Mouse (Mus musculus) embryonic facial prominence, embryonic 11.5 days (tissue): ENCODE data around the gene Cth. TPM values are rescaled to one million over a fixed set of nuclear protein-coding genes. Genes with fewer than 3 reads are reported as not detected.

ENCODE experiments used
- ATAC-seq: fragments of 200-750 bp; cut with Nextera tagmentation; replicated peaks from 2 replicates; pipeline ENCODE4 v1.8.0; 2017; ENCODE audit warnings: low read depth; ENCODE audit not compliant: insufficient number of reproducible peaks, low FRiP score, low TSS enrichment
- DNase-seq: peaks from one replicate; pipeline ENCODE4 v3.0.0-alpha.2; 2015; ENCODE audit warnings: low spot score
- H3K27ac ChIP-seq: fragments of 300-500 bp; sonication (generic); replicated peaks from 2 replicates; pipeline ENCODE4 v1.5.1; 2014; ENCODE audit warnings: mild to moderate bottlenecking, low read depth, low read length, control low read depth
- H3K27me3 ChIP-seq: fragments of 300-500 bp; sonication (generic); 2 replicates; pipeline ENCODE4 v1.6.1; 2014; ENCODE audit warnings: mild to moderate bottlenecking, low read length, moderate library complexity, mixed read lengths; ENCODE audit not compliant: control insufficient read depth, insufficient read depth
- H3K36me3 ChIP-seq: fragments of 300-500 bp; sonication (generic); replicated peaks from 2 replicates; pipeline ENCODE4 v1.6.1; 2014; ENCODE audit warnings: low read depth, mild to moderate bottlenecking, low read length, moderate library complexity, mixed read lengths; ENCODE audit not compliant: control insufficient read depth, insufficient read depth
- H3K4me1 ChIP-seq: fragments of 300-500 bp; sonication (generic); 2 replicates; pipeline ENCODE4 v1.6.1; 2014; ENCODE audit warnings: low read length, mixed read lengths; ENCODE audit not compliant: control insufficient read depth, insufficient read depth
- H3K4me2 ChIP-seq: fragments of 300-500 bp; sonication (generic); 2 replicates; pipeline ENCODE4 v1.6.1; 2014; ENCODE audit warnings: low read depth, mild to moderate bottlenecking, control low read depth, low read length, moderate library complexity
- H3K4me3 ChIP-seq: fragments of 300-500 bp; sonication (generic); 2 replicates; pipeline ENCODE4 v1.5.1; 2014; ENCODE audit warnings: low read depth, low read length, control low read depth
- H3K9ac ChIP-seq: fragments of 300-500 bp; sonication (generic); replicated peaks from 2 replicates; pipeline ENCODE4 v1.6.1; 2014; ENCODE audit warnings: mild to moderate bottlenecking, control low read depth, low read length
- H3K9me3 ChIP-seq: fragments of 300-500 bp; sonication (generic); replicated peaks from 2 replicates; pipeline ENCODE4 v1.6.1; 2016; ENCODE audit warnings: mild to moderate bottlenecking, low read length, inconsistent platforms, mixed read lengths; ENCODE audit not compliant: control insufficient read depth
- WGBS: fragments of 180-500 bp; shearing (Covaris S2); extraction: QIAGEN DNeasy Blood & Tissue Kit; methylation state at CpG from one replicate; pipeline ENCODE4 v1.1.7; 2014; 5-methylcytosine and 5-hydroxymethylcytosine counted together
- polyA plus RNA-seq: library from polyadenylated mRNA; unstranded; fragments of >200 nt; fragmentation: Nextera tagmentation; extraction: Ambion mirVana; gene quantifications from 2 replicates; pipeline ENCODE4 v1.2.1, GENCODE M21; 2014

Cth gene
- polyA plus RNA-seq, 1 experiment from 2014 or later: 23.8 TPM

GRCm38 (mm10) chr3:157901721-157902120 is 23.2 kb downstream of the Cth start:
- Histone ChIP-seq H3K9ac (no peak overlapping the region), H3K27me3 (no peaks in the 10 kb centered on the region), H3K9me3 (no peaks in the 10 kb centered on the region), H3K4me1 (no peaks in the 10 kb centered on the region), H3K4me3 (no peak overlapping the region), H3K27ac (no peak overlapping the region), H3K4me2 (no peak overlapping the region), H3K36me3 (no peaks in the 10 kb centered on the region)
- ATAC-seq (no peak), DNase-seq (no peak)
- 86% methylated on average over 5 of the region's 5 CpGs for WGBS

- DNase-seq (no peak), ATAC-seq (no peak)
- Histone ChIP-seq H3K36me3 (no peaks in the 10 kb centered on the region), H3K9me3 (no peaks in the 10 kb centered on the region), H3K27me3 (no peaks in the 10 kb centered on the region), H3K9ac (no peak overlapping the region), H3K4me3 (no peak overlapping the region), H3K4me1 (no peaks in the 10 kb centered on the region), H3K4me2 (no peak overlapping the region), H3K27ac (no peak overlapping the region)
- 92% methylated on average over 1 of the region's 1 CpGs for WGBS
Measured at GRCm38 (mm10) chr3:157899986-157900385, 24.9 kb downstream of the Cth start.

GRCm38 (mm10) chr3:157897645-157898044 is 27.2 kb downstream of the Cth start:
- 85% methylated on average over 3 of the region's 3 CpGs for WGBS
- no peak overlapping the region for H3K27ac ChIP-seq
- H3K36me3 ChIP-seq: no peaks in the 10 kb centered on the region
- DNase-seq: no peak
- ATAC-seq: no peak
- no peak overlapping the region for H3K4me3 ChIP-seq
- H3K4me1 ChIP-seq: no peaks in the 10 kb centered on the region
- H3K4me2 ChIP-seq: no peak overlapping the region
- H3K9me3 ChIP-seq: no peaks in the 10 kb centered on the region
- H3K27me3 ChIP-seq: no peaks in the 10 kb centered on the region
- H3K9ac ChIP-seq: no peak overlapping the region

DNA sequence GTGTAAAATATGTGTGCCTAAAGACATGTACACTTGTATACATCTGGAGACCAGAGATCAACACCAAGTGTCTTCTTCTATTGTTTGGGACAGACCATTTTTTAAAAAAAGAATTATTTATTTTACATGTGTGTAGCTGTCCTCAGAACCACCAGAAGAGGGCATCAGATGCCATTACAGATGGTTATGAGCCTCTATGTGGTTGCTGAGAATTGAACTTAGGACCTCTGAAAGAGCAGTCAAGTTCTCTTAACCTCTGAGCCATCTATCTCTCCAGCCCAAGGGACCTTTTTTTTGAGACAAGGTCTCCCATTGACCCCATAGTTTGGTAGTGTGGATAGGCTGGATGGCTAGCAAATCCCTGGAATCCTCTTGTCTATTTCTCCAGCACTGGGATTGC is 33.1 kb downstream of the Cth start:
- no peak for ATAC-seq
- H3K36me3 ChIP-seq: no peaks in the 10 kb centered on the region
- H3K4me1 ChIP-seq: no peaks in the 10 kb centered on the region
- H3K9me3 ChIP-seq: no peaks in the 10 kb centered on the region
- H3K27ac ChIP-seq: no peak overlapping the region
- DNase-seq: no peak
- no peak overlapping the region for H3K9ac ChIP-seq
- H3K4me3 ChIP-seq: no peak overlapping the region
- no peaks in the 10 kb centered on the region for H3K27me3 ChIP-seq
- H3K4me2 ChIP-seq: no peak overlapping the region

GRCm38 (mm10) chr3:157884081-157884643 is 40.7 kb downstream of the Cth start:
- no peak for DNase-seq
- no peak for ATAC-seq
- no peaks in the 10 kb centered on the region for H3K36me3 ChIP-seq
- no peaks in the 10 kb centered on the region for H3K27me3 ChIP-seq
- no peak overlapping the region for H3K9ac ChIP-seq
- H3K4me1 ChIP-seq: no peaks in the 10 kb centered on the region
- H3K4me3 ChIP-seq: no peak overlapping the region
- 87% methylated on average over 6 of the region's 6 CpGs for WGBS
- H3K4me2 ChIP-seq: no peak overlapping the region
- no peaks in the 10 kb centered on the region for H3K9me3 ChIP-seq
- no peak overlapping the region for H3K27ac ChIP-seq

DNA sequence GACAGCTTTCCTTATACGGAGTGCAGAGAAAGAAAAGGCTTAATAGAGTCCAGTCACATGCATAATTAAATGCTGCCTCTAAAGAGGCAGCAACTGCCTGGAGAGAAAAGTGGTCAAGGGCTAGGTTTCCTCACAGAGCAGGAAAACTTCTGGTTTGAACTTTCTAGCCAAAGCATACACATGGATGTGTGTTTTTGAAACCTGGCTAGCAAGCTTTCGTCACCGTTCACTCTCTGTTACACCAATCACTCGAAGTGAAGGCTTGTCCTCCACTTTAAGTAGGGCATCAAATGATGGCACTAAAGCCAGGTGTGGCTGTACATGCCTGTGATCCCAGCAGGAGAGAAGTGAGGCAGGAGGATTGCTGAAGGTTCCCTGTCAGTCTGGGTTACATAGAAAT is 41.8 kb downstream of the Cth start:
- Histone ChIP-seq H3K27ac (no peak overlapping the region), H3K4me2 (no peak overlapping the region), H3K27me3 (no peaks in the 10 kb centered on the region), H3K9me3 (no peaks in the 10 kb centered on the region), H3K4me1 (no peaks in the 10 kb centered on the region), H3K4me3 (no peak overlapping the region), H3K9ac (no peak overlapping the region), H3K36me3 (no peaks in the 10 kb centered on the region)
- no peak for DNase-seq
- whole genome bisulfite sequencing: 74% methylated on average over 4 of the region's 4 CpGs
- ATAC-seq: no peak

DNA sequence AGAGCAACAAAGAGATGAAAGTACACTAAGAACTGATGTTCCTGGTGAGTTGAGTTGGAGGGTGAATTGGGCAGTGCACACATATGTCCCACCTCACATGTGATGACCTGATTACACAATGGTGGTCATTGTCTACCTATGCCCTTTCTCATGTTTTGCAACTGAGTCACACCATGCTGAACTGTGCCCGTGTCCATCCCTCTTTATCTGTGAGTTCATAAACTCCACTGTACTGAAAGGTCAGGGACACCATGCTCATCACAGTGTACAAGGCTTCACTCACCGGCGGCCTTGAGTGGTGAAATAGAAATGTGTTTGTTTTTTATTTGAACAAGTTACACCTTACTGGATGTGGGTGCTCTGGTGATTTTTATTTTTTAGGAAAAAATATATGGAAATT is 42.9 kb downstream of the Cth start:
- H3K9me3 ChIP-seq: no peaks in the 10 kb centered on the region
- DNase-seq (no peak), ATAC-seq (no peak)
- H3K4me2 ChIP-seq: no peak overlapping the region
- H3K27me3 ChIP-seq: no peaks in the 10 kb centered on the region
- no peak overlapping the region for H3K27ac ChIP-seq
- no peaks in the 10 kb centered on the region for H3K4me1 ChIP-seq
- H3K9ac ChIP-seq: no peak overlapping the region
- H3K36me3 ChIP-seq: no peaks in the 10 kb centered on the region
- WGBS: 91% methylated on average over 3 of the region's 3 CpGs
- no peak overlapping the region for H3K4me3 ChIP-seq

DNA sequence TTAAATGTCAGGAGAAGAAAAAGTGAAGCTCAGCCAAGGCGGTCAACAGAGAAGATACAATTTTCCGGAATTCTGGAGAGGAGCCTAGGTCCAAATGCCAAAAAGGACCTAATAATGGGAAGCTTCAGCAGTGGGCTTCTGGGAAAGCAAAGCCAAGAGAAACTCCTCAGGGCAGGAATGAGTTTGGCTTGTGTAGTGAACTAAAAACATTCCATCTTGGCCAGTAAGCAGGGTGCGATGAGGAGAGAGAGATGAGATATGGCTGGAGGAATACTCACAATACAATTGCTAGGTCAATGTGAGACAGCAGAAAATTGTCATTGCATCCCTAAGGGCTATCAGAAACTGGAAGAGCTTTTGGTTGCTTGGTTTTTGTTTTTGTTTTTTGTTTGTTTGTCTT is 43.9 kb downstream of the Cth start:
- no peak overlapping the region for H3K27ac ChIP-seq
- H3K4me1 ChIP-seq: no peaks in the 10 kb centered on the region
- no peak overlapping the region for H3K4me3 ChIP-seq
- ATAC-seq (no peak), DNase-seq (no peak)
- H3K9me3 ChIP-seq: no peaks in the 10 kb centered on the region
- no peak overlapping the region for H3K4me2 ChIP-seq
- no peaks in the 10 kb centered on the region for H3K36me3 ChIP-seq
- WGBS: 87% methylated on average over 3 of the region's 3 CpGs
- H3K9ac ChIP-seq: no peak overlapping the region
- no peaks in the 10 kb centered on the region for H3K27me3 ChIP-seq
